Mouse (Mus musculus) midbrain, embryonic 12.5 days (tissue): ENCODE measurements around the gene Gpr157. TPM values are rescaled to one million over a fixed set of nuclear protein-coding genes. Genes with fewer than 3 reads are reported as not detected.
A peak's percentile ranks its signal among the peaks of the same experiment; 100 is the strongest.

Experiments
- ATAC-seq: fragments of 200-750 bp; cut with Nextera tagmentation; 2 replicates; pipeline ENCODE4 v1.8.0; 2017; ENCODE audit warnings: low read depth, moderate TSS enrichment, moderate library complexity; ENCODE audit not compliant: low FRiP score
- H3K27ac ChIP-seq: fragments of 300-500 bp; sonication (generic); replicated peaks from 2 replicates; pipeline ENCODE4 v1.5.1; 2016; ENCODE audit warnings: mild to moderate bottlenecking
- H3K27me3 ChIP-seq: fragments of 300-500 bp; sonication (generic); 2 replicates; pipeline ENCODE4 v1.6.1; 2016; ENCODE audit warnings: mild to moderate bottlenecking
- H3K36me3 ChIP-seq: fragments of 300-500 bp; sonication (generic); 2 replicates; pipeline ENCODE4 v1.6.1; 2016
- H3K4me1 ChIP-seq: fragments of 300-500 bp; sonication (generic); 2 replicates; pipeline ENCODE4 v1.6.1; 2016
- H3K4me2 ChIP-seq: fragments of 300-500 bp; sonication (generic); replicated peaks from 2 replicates; pipeline ENCODE4 v1.6.1; 2016; ENCODE audit warnings: mild to moderate bottlenecking, moderate library complexity
- H3K4me3 ChIP-seq: fragments of 300-500 bp; sonication (generic); 2 replicates; pipeline ENCODE4 v1.5.1; 2016; ENCODE audit warnings: mild to moderate bottlenecking
- H3K9ac ChIP-seq: fragments of 300-500 bp; sonication (generic); replicated peaks from 2 replicates; pipeline ENCODE4 v1.6.1; 2016; ENCODE audit warnings: mild to moderate bottlenecking, moderate library complexity
- H3K9me3 ChIP-seq: fragments of 300-500 bp; sonication (generic); 2 replicates; pipeline ENCODE4 v1.6.1; 2016; ENCODE audit warnings: mild to moderate bottlenecking
- WGBS: fragments of 180-500 bp; shearing (Covaris S2); methylation state at CpG from one replicate; pipeline ENCODE4 v1.1.7; 2016; 5-methylcytosine and 5-hydroxymethylcytosine counted together
- polyA plus RNA-seq: library from polyadenylated mRNA; unstranded; fragments of >200 nt; fragmentation: Nextera tagmentation; extraction: Ambion mirVana; gene quantifications from 2 replicates; pipeline ENCODE4 v1.2.1, GENCODE M21; 2016

Gpr157 gene
- polyA plus RNA-seq, 1 experiment from 2014 or later: 0.43 TPM

DNA sequence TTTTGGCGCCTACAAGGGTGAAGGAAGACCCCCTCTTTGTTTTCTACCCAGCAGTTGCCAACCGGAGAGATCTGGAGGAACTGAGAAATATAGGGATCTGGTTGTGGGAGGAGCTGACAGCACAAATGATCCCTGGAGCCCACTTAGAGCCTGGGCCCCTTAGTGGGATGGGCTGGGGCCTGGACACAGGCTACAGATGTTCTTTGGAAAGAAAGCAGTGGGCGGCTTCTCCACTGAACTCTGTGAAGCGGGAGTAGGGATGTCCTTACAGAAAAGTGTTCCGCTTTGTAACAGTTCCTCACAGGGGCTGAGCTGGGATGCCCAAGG, 7.3 kb downstream of the Gpr157 start:
- Histone ChIP-seq H3K4me1 (peaks cover 15% of the 10 kb centered on the region), H3K4me2 (no peak overlapping the region), H3K9me3 (no peaks in the 10 kb centered on the region), H3K36me3 (no peaks in the 10 kb centered on the region), H3K27me3 (peaks cover 79% of the 10 kb centered on the region), H3K4me3 (no peak overlapping the region), H3K27ac (no peak overlapping the region), H3K9ac (no peak overlapping the region)
- no peak for ATAC-seq
- WGBS: 13% methylated on average over 5 of the region's 5 CpGs

DNA sequence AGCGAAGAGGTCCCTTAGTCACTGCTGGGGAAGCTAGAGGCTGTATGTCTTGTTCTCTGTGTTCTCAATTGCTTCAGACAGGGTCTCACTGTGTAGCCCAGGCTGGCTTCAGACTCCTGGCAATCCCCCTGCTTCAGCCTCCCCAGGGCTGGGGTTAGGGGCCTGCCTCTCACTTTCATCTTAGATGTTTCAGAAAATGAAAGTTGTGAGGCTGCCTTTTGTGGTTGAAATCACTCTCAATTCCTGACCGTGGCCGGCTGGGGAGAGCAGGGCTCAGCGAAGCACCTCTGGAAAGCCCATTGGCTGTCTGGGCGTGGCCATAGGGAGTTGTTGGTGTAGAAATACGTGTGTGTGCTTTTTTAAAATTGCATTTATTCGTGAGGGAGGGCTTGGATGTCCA, 9.1 kb downstream of the Gpr157 start:
- ATAC-seq: no peak
- Histone ChIP-seq H3K36me3 (no peaks in the 10 kb centered on the region), H3K4me1 (peaks cover 15% of the 10 kb centered on the region), H3K9ac (no peak overlapping the region), H3K27ac (no peak overlapping the region), H3K4me3 (no peak overlapping the region), H3K9me3 (no peaks in the 10 kb centered on the region), H3K4me2 (no peak overlapping the region), H3K27me3 (peaks cover 76% of the 10 kb centered on the region)
- 78% methylated on average over 7 of the region's 7 CpGs for WGBS

DNA sequence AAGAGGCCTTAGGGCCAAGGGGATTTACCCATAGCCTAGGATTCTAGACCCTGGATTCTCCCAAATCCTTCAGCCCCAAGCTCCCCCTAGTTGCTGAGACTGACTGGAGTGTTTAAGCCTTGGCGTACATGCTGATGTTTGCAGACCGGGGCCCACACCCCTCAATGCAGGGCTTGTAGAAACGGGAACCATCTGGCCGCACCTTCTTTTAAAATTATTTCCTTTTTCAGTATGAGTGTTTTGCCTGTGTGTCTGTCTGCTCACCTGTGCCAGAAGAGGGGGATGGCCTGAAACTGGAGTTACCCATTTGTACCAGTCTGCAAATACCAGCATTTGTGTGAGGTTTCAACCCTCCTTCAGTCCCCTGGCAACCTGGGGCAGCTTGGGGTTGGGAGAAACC, 10.7 kb downstream of the Gpr157 start:
- H3K9me3 ChIP-seq: no peaks in the 10 kb centered on the region
- 88% methylated on average over 4 of the region's 4 CpGs for WGBS
- H3K36me3 ChIP-seq: no peaks in the 10 kb centered on the region
- no peak for ATAC-seq
- peaks cover 15% of the 10 kb centered on the region for H3K4me1 ChIP-seq
- no peak overlapping the region for H3K4me3 ChIP-seq
- H3K9ac ChIP-seq: no peak overlapping the region
- H3K27ac ChIP-seq: no peak overlapping the region
- H3K27me3 ChIP-seq: peaks cover 65% of the 10 kb centered on the region
- no peak overlapping the region for H3K4me2 ChIP-seq

DNA sequence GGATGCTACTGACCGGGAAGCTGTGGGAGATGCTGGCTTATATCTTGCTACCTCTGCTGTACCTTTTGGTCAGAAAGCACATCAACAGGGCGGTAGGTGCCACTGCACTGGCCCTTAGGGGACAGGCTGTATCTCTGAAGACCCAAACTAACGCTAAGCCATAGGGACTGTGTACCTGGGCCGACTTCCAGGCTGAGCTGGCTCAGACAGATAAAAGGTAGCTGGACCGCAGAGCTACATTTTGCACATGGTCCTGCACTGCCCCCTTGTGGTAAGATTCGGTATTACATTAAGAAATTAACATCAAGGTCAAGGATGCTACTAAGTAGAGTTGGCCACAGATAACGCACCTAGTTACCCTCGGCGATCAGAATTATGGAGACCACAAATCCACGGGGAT, 11.7 kb downstream of the Gpr157 start:
- no peak overlapping the region for H3K4me3 ChIP-seq
- H3K9ac ChIP-seq: no peak overlapping the region
- no peak for ATAC-seq
- peaks cover 60% of the 10 kb centered on the region for H3K27me3 ChIP-seq
- WGBS: 20% methylated on average over 10 of the region's 10 CpGs
- H3K4me1 ChIP-seq: peaks cover 12% of the 10 kb centered on the region
- H3K9me3 ChIP-seq: no peaks in the 10 kb centered on the region
- H3K36me3 ChIP-seq: no peaks in the 10 kb centered on the region
- H3K27ac ChIP-seq: no peak overlapping the region
- H3K4me2 ChIP-seq: no peak overlapping the region

- no peak overlapping the region for H3K27ac ChIP-seq
- WGBS: 90% methylated on average over 7 of the region's 7 CpGs
- no peak overlapping the region for H3K4me3 ChIP-seq
- no peak overlapping the region for H3K4me2 ChIP-seq
- no peak for ATAC-seq
- H3K4me1 ChIP-seq: no peaks in the 10 kb centered on the region
- no peaks in the 10 kb centered on the region for H3K36me3 ChIP-seq
- no peaks in the 10 kb centered on the region for H3K9me3 ChIP-seq
- H3K27me3 ChIP-seq: peaks cover 26% of the 10 kb centered on the region
- no peak overlapping the region for H3K9ac ChIP-seq
These were observed 15.7 kb downstream of the Gpr157 start for GRCm38 (mm10) chr4:150102822-150103221.

GRCm38 (mm10) chr4:150105671-150106070, 18.5 kb downstream of the Gpr157 start:
- Histone ChIP-seq H3K9ac (no peak overlapping the region), H3K27ac (no peak overlapping the region), H3K9me3 (no peaks in the 10 kb centered on the region), H3K4me2 (no peak overlapping the region), H3K36me3 (no peaks in the 10 kb centered on the region), H3K27me3 (peaks cover 9% of the 10 kb centered on the region; the same call in 1 of the 2 replicates), H3K4me1 (no peaks in the 10 kb centered on the region), H3K4me3 (no peak overlapping the region)
- WGBS: 69% methylated on average over 7 of the region's 7 CpGs
- no peak for ATAC-seq

- Histone ChIP-seq H3K27ac (no peak overlapping the region), H3K9ac (no peak overlapping the region), H3K27me3 (0 out of 2 replicates have a peak, but pooled peaks cover under 1% of the 10 kb centered on the region), H3K9me3 (no peaks in the 10 kb centered on the region), H3K4me1 (no peaks in the 10 kb centered on the region), H3K4me2 (no peak overlapping the region), H3K4me3 (no peak overlapping the region), H3K36me3 (no peaks in the 10 kb centered on the region)
- 85% methylated on average over 5 of the region's 5 CpGs for WGBS
- ATAC-seq: no peak
These were observed 19.5 kb downstream of the Gpr157 start for GRCm38 (mm10) chr4:150106637-150107036.

DNA sequence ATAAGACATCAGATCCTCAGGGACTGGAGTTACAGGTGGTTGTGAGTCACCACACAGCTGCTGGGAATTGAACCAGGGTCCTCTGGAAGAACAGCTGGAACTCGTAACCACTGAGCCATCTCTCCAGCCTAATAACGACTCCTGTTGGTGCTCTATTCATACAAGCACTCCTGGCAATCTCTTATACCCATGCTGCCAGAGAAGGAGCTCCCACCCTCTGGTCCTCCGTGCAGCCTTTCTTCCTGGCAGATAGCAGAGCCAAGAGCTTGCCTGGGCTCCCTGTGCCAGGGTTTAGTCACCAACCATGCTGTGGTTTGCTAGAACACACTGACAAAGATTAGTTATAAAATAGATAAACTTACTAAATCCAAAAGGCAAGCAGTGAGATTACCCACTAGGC, 22.5 kb downstream of the Gpr157 start:
- WGBS: 76% methylated on average over 3 of the region's 3 CpGs
- no peak for ATAC-seq

DNA sequence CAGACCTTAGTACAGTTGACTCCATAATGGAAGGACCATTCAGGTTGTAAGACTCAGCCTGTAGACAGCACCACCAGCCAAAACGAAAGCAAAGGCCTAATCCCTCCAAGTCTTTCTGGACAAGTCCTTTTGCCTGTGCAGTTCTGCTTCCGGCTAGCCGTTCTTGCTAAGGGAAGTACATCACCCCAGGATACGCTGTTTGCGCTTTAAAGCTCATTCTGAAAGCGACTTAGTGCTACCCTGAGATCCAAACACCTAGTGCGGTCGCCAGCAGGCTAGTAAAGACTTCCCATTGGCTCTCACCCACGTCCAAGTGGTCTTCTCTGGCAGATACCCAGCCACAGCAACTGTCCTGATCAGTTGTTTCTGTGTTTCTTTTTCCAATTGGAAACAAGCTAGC, 23.2 kb downstream of the Gpr157 start:
- Histone ChIP-seq H3K4me1 (no peaks in the 10 kb centered on the region), H3K9ac (no peak overlapping the region), H3K9me3 (no peaks in the 10 kb centered on the region), H3K4me3 (no peak overlapping the region), H3K27me3 (no peaks in the 10 kb centered on the region; the same call in 1 of the 2 replicates), H3K36me3 (no peaks in the 10 kb centered on the region), H3K27ac (no peak overlapping the region), H3K4me2 (no peak overlapping the region)
- ATAC-seq: no peak
- WGBS: 69% methylated on average over 9 of the region's 9 CpGs

More for the DNA sequence above, 22.5 kb downstream of the Gpr157 start:
- Histone ChIP-seq H3K9ac (no peak overlapping the region), H3K4me3 (no peak overlapping the region), H3K9me3 (no peaks in the 10 kb centered on the region), H3K27ac (no peak overlapping the region), H3K4me1 (no peaks in the 10 kb centered on the region), H3K36me3 (no peaks in the 10 kb centered on the region), H3K27me3 (no peaks in the 10 kb centered on the region; the same call in 1 of the 2 replicates), H3K4me2 (no peak overlapping the region)

DNA sequence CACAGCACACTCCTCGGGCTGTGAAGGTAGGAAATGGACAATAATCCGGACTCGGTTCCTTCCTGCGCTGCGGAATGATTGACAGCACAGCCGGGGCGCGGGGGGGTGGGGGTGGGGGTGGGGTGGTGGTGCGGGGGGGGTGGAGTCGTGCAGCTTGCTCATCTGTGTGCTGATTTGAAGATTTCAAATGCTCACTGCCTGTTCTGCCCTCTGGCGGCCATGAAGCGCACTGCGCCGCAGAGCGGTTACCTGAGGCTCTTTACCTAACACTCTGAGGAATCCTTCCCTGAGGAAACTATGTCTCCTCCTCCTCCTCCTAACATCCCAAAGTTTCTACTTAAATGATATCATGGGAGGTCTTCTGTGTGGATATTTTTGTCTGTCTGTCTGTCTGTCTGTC, 25.7 kb downstream of the Gpr157 start:
- Histone ChIP-seq H3K9ac (no peak overlapping the region), H3K4me3 (0 out of 2 replicates have a peak overlapping the region, but pooled peaks have one; percentile 14), H3K36me3 (no peaks in the 10 kb centered on the region), H3K4me1 (no peaks in the 10 kb centered on the region), H3K27me3 (no peaks in the 10 kb centered on the region; the same call in 1 of the 2 replicates), H3K27ac (no peak overlapping the region), H3K4me2 (peak overlapping the region; percentile 42), H3K9me3 (no peaks in the 10 kb centered on the region)
- WGBS: 7% methylated on average over 14 of the region's 15 CpGs
- no peak for ATAC-seq

GRCm38 (mm10) chr4:150114505-150115061, 27.4 kb downstream of the Gpr157 start:
- H3K4me2 ChIP-seq: no peak overlapping the region
- H3K9ac ChIP-seq: no peak overlapping the region
- H3K27me3 ChIP-seq: no peaks in the 10 kb centered on the region; the same call in 1 of the 2 replicates
- H3K4me3 ChIP-seq: no peak overlapping the region
- no peak for ATAC-seq
- 92% methylated on average over 26 of the region's 26 CpGs for WGBS
- H3K27ac ChIP-seq: no peak overlapping the region
- H3K36me3 ChIP-seq: no peaks in the 10 kb centered on the region
- peaks cover 1% of the 10 kb centered on the region for H3K4me1 ChIP-seq
- H3K9me3 ChIP-seq: no peaks in the 10 kb centered on the region

DNA sequence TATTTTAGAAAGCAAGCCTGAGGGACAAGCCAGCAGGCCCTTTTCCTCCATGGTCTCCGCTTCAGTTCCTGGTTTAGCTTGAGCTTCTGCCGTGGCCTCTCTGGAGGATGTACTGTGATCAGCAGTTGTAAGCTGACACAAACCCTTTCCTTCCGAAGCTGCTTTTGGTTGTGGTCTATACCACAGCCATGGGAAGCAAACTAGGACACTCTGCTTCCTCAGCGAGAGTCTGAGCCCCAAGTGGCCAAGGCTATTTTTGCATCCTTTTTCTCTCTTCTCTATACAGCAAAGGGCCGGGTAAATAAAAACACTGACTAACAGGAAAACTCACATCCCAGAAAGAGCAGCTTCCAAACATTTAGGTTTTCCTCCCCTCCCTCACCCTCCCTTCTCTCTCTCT, 30.1 kb downstream of the Gpr157 start:
- no peak overlapping the region for H3K27ac ChIP-seq

GRCm38 (mm10) chr4:150118163-150118562, 31.0 kb downstream of the Gpr157 start:
- H3K9ac ChIP-seq: no peak overlapping the region
- peaks cover 5% of the 10 kb centered on the region for H3K4me1 ChIP-seq
- WGBS: 67% methylated on average over 6 of the region's 6 CpGs
- H3K4me2 ChIP-seq: no peak overlapping the region
- no peak for ATAC-seq
- no peak overlapping the region for H3K4me3 ChIP-seq
- no peaks in the 10 kb centered on the region for H3K36me3 ChIP-seq
- no peak overlapping the region for H3K27ac ChIP-seq
- H3K27me3 ChIP-seq: no peaks in the 10 kb centered on the region; the same call in 1 of the 2 replicates
- H3K9me3 ChIP-seq: no peaks in the 10 kb centered on the region

More for the DNA sequence above, 30.1 kb downstream of the Gpr157 start:
- Histone ChIP-seq H3K4me1 (peaks cover 5% of the 10 kb centered on the region), H3K4me2 (no peak overlapping the region), H3K4me3 (no peak overlapping the region), H3K36me3 (no peaks in the 10 kb centered on the region), H3K9me3 (no peaks in the 10 kb centered on the region), H3K27me3 (no peaks in the 10 kb centered on the region; the same call in 1 of the 2 replicates), H3K9ac (no peak overlapping the region)
- ATAC-seq: no peak
- 43% methylated on average over 5 of the region's 5 CpGs for WGBS
